Mouse (Mus musculus): ENCODE results near the gene Aldh18a1.

DNA sequence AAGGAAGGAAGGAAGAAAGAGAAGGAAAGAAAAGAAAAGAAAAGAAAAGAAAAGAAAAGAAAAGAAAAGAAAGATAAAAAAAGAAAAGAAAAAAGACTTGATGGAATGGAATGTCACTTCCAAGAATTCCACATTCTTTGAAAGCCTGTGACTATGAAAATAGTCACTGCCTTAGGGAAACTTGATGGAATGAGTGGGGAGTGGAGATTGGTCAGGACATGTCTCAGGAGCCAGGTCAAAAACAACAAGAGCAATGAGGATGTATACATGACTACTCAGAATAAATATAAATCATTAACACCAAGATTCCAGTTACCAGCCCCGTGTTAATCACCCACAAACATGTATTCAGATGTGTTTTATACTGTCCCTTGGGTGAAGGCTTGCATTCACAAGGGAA, 69.6 kb downstream of the Aldh18a1 start:
- TF ChIP-seq ZC3H11A (IDR thresholded peaks at IDR 0.05; ENCODE audit: low read depth, low read length), result no peak
- no peak for TF ChIP-seq TCF12 (IDR thresholded peaks at IDR 0.05; ENCODE audit: low read depth, low read length)
- TF ChIP-seq EP300 (IDR thresholded peaks at IDR 0.05; ENCODE audit: low read depth in 1 of 2, low read length in 2 of 2), result no peak
- TF ChIP-seq RAD21 (IDR thresholded peaks at IDR 0.05; ENCODE audit: low read depth, low read length), result no peak
- TF ChIP-seq POLR2A (IDR thresholded peaks at IDR 0.05; ENCODE audit: control insufficient read depth in 1 of 2, insufficient read depth in 1 of 2, low read depth in 1 of 2, low read length in 2 of 2, poor library complexity in 1 of 2), result no peak
- no peak for TF ChIP-seq ELF1 (IDR thresholded peaks at IDR 0.05; ENCODE audit: low read depth, low read length)
- TF ChIP-seq NRF1 (IDR thresholded peaks at IDR 0.05; ENCODE audit: insufficient read depth, low read depth, low read length, poor library complexity, severe bottlenecking), result no peak
- no peak for TF ChIP-seq CTCF (IDR thresholded peaks at IDR 0.05 in 2 of 3, conservative IDR thresholded peaks at IDR 0.05 in 1 of 3; ENCODE audit: control insufficient read depth in 1 of 3, insufficient read depth in 1 of 3, low read depth in 2 of 3, low read length in 3 of 3, poor library complexity in 1 of 3, severe bottlenecking in 1 of 3)
- TF ChIP-seq RCOR1 (IDR thresholded peaks at IDR 0.05; ENCODE audit: low read depth, low read length), result no peak
- TF ChIP-seq MAFK (IDR thresholded peaks at IDR 0.05; ENCODE audit: borderline replicate concordance, low read depth, low read length), result no peak
- no peak for TF ChIP-seq MAX (IDR thresholded peaks at IDR 0.05; ENCODE audit: low read length)

Measured in MEL (cell line).